Mouse (Mus musculus): ENCODE results near the gene Ncf4.

GRCm38 (mm10) chr15:78303665-78304233 is 59.1 kb downstream of the Ncf4 start:
- TF ChIP-seq POLR2A (IDR thresholded peaks at IDR 0.05; ENCODE audit: borderline replicate concordance, extremely low read depth, insufficient read depth, insufficient read length, poor library complexity, severe bottlenecking) (no peak), CTCF (IDR thresholded peaks at IDR 0.05; ENCODE audit: borderline replicate concordance, extremely low read depth, insufficient read depth, insufficient read length) (no peak)
